ENCODE assay signal across 8 mouse cellular contexts in genomic region chr1:157038111-157039008, GRCm38 (mm10).
DNase-seq lines count a peak whose midpoint lies in the region; ATAC-seq and TF ChIP-seq lines count a peak whose summit lies in the region.

No protein-coding gene starts in this region.

- TF ChIP-seq CTCF in lung, adult 2 months (IDR thresholded peaks at IDR 0.05; ENCODE audit: insufficient read depth, low read length), result no peak

- no peak overlapping the region for H3K9ac ChIP-seq in lung, embryonic 15.5 days
- no peak overlapping the region; the same call in 1 of the 2 replicates for H3K9ac ChIP-seq in embryonic facial prominence, embryonic 14.5 days (ENCODE audit: low read depth, low read length)
- H3K9ac ChIP-seq in neural tube, embryonic 15.5 days (replicated peaks), result no peak overlapping the region

- H3K4me2 ChIP-seq in lung, embryonic 15.5 days, result peak overlapping the region; percentile 47
- peak overlapping the region; percentile 46 for H3K4me2 ChIP-seq in embryonic facial prominence, embryonic 14.5 days (ENCODE audit: low read depth, low read length)
- peak overlapping the region; percentile 36; the same call in 1 of the 2 replicates for H3K4me2 ChIP-seq in neural tube, embryonic 15.5 days

- WGBS in lung, embryonic 15.5 days, result 45% methylated on average over 14 of the region's 14 CpGs
- 61% methylated on average over 14 of the region's 14 CpGs for WGBS in lung, adult 2 months
- 54% methylated on average over 14 of the region's 14 CpGs for WGBS in embryonic facial prominence, embryonic 14.5 days
- WGBS in limb, embryonic 10.5 days, result 74% methylated on average over 14 of the region's 14 CpGs
- 43% methylated on average over 14 of the region's 14 CpGs for WGBS in neural tube, embryonic 15.5 days

- 0 out of 2 replicates have a peak, but pooled peaks have one; percentile 16 for ATAC-seq in lung, embryonic 15.5 days (ENCODE audit: borderline replicate concordance, extremely low read depth, low FRiP score, low TSS enrichment)
- no peak; the same call in 1 of the 2 replicates for ATAC-seq in embryonic facial prominence, embryonic 14.5 days (ENCODE audit: low read depth)
- no peak; the same call in 1 of the 2 replicates for ATAC-seq in neural tube, embryonic 15.5 days (ENCODE audit: low FRiP score)

- no peaks in the 10 kb centered on the region for H3K27me3 ChIP-seq in lung, embryonic 15.5 days
- H3K27me3 ChIP-seq in embryonic facial prominence, embryonic 14.5 days (replicated peaks; ENCODE audit: control insufficient read depth, insufficient read depth, low read length), result no peaks in the 10 kb centered on the region
- H3K27me3 ChIP-seq in limb, embryonic 10.5 days (ENCODE audit: low read depth, poor library complexity, severe bottlenecking), result no peaks in the 10 kb centered on the region
- H3K27me3 ChIP-seq in neural tube, embryonic 15.5 days (replicated peaks), result no peaks in the 10 kb centered on the region

- H3K4me3 ChIP-seq in lung, embryonic 15.5 days, result no peak overlapping the region
- no peak overlapping the region for H3K4me3 ChIP-seq in lung, adult 2 months (replicated peaks; ENCODE audit: extremely low read depth, low read depth, low read length)
- H3K4me3 ChIP-seq in embryonic facial prominence, embryonic 14.5 days (ENCODE audit: low read depth, low read length), result no peak overlapping the region
- H3K4me3 ChIP-seq in limb, embryonic 10.5 days, result no peak overlapping the region
- no peak overlapping the region for H3K4me3 ChIP-seq in neural tube, embryonic 15.5 days (replicated peaks)

- no peak for DNase-seq in lung, adult 2 months
- no peak for DNase-seq in embryonic facial prominence, embryonic 14.5 days (ENCODE audit: low spot score)
- peak; percentile 28 for DNase-seq in limb, embryonic 10.5 days (ENCODE audit: low spot score)
- no peak for DNase-seq in cerebellum, postnatal 25 days
- DNase-seq in cerebellum, postnatal 14 days, result no peak
- no peak for DNase-seq in urinary bladder, adult 2 months (ENCODE audit: low spot score)

- H3K9me3 ChIP-seq in lung, embryonic 15.5 days, result no peaks in the 10 kb centered on the region
- H3K9me3 ChIP-seq in embryonic facial prominence, embryonic 14.5 days (ENCODE audit: control insufficient read depth, low read length), result no peaks in the 10 kb centered on the region
- no peaks in the 10 kb centered on the region for H3K9me3 ChIP-seq in limb, embryonic 10.5 days (replicated peaks)
- H3K9me3 ChIP-seq in neural tube, embryonic 15.5 days (replicated peaks), result no peaks in the 10 kb centered on the region

- H3K4me1 ChIP-seq in lung, embryonic 15.5 days, result peaks cover 52% of the 10 kb centered on the region
- peaks cover 14% of the 10 kb centered on the region for H3K4me1 ChIP-seq in lung, adult 2 months (ENCODE audit: control insufficient read depth, insufficient read depth, low read length)
- peaks cover 19% of the 10 kb centered on the region for H3K4me1 ChIP-seq in embryonic facial prominence, embryonic 14.5 days (ENCODE audit: control insufficient read depth, insufficient read depth, low read length)
- H3K4me1 ChIP-seq in limb, embryonic 10.5 days, result peaks cover 16% of the 10 kb centered on the region
- peaks cover 40% of the 10 kb centered on the region for H3K4me1 ChIP-seq in neural tube, embryonic 15.5 days

- no peak for TF ChIP-seq POLR2A in lung, adult 2 months (IDR thresholded peaks at IDR 0.05; ENCODE audit: borderline replicate concordance, extremely low read depth, low read depth, low read length)

- no peaks in the 10 kb centered on the region for H3K36me3 ChIP-seq in lung, embryonic 15.5 days
- no peaks in the 10 kb centered on the region for H3K36me3 ChIP-seq in embryonic facial prominence, embryonic 14.5 days (ENCODE audit: control insufficient read depth, insufficient read depth, low read length)
- no peaks in the 10 kb centered on the region for H3K36me3 ChIP-seq in limb, embryonic 10.5 days
- no peaks in the 10 kb centered on the region for H3K36me3 ChIP-seq in neural tube, embryonic 15.5 days

- H3K27ac ChIP-seq in lung, embryonic 15.5 days, result peak overlapping the region; percentile 94
- peak overlapping the region; percentile 83 for H3K27ac ChIP-seq in embryonic facial prominence, embryonic 14.5 days (replicated peaks; ENCODE audit: low read depth, low read length)
- H3K27ac ChIP-seq in limb, embryonic 10.5 days, result no peak overlapping the region
- H3K27ac ChIP-seq in neural tube, embryonic 15.5 days (replicated peaks), result peak overlapping the region; percentile 72
